Mouse (Mus musculus): Measurements from ENCODE around the gene Nckap5l. TPM values are rescaled to one million over a fixed set of nuclear protein-coding genes. Genes with fewer than 3 reads are reported as not detected.

The Nckap5l gene
- total RNA-seq, 1 experiment = 6.3 TPM

GRCm38 (mm10) chr15:99396875-99397274 lies 60.7 kb downstream of the Nckap5l start:
- in situ Hi-C loops (cut with MboI; ENCODE audit: low sequenced_read_pairs in 2 of 2, unreplicated experiment in 2 of 2) = no loop called here
- Histone ChIP-seq H3K36me3 (ENCODE audit: control insufficient read depth, insufficient read depth, low read length, poor library complexity, severe bottlenecking) (peaks cover 2% of the 10 kb centered on the region; the same call in 1 of the 2 replicates), H3K27ac (ENCODE audit: insufficient read depth, low read depth, low read length, poor library complexity, severe bottlenecking) (no peak overlapping the region), H3K9ac (ENCODE audit: insufficient read depth, low read depth, low read length, poor library complexity, severe bottlenecking) (no peak overlapping the region), H3K4me1 (ENCODE audit: control insufficient read depth in 2 of 2, insufficient read depth in 2 of 2, low read length in 2 of 2, poor library complexity in 1 of 2) (peaks cover 7 to 29% of the 10 kb centered on the region in 2 experiments; a peak in 3 of 4 replicates), H3K9me3 (ENCODE audit: control insufficient read depth, insufficient read depth, low read depth, low read length) (no peaks in the 10 kb centered on the region), H3K4me3 (ENCODE audit: insufficient read depth in 1 of 2, low read depth in 1 of 2, low read length in 2 of 2, poor library complexity in 1 of 2, severe bottlenecking in 1 of 2) (no peak overlapping the region)
- TF ChIP-seq HCFC1 (IDR thresholded peaks at IDR 0.05; ENCODE audit: borderline replicate concordance, insufficient read depth, low read length) (no peak), ZNF384 (IDR thresholded peaks at IDR 0.05; ENCODE audit: low read depth, low read length) (no peak), MAFK (IDR thresholded peaks at IDR 0.05; ENCODE audit: insufficient read depth, low read depth, low read length) (no peak), CHD2 (IDR thresholded peaks at IDR 0.05; ENCODE audit: low read depth, low read length) (no peak), ZC3H11A (IDR thresholded peaks at IDR 0.05; ENCODE audit: borderline replicate concordance, low read depth, low read length) (no peak)
- DNase-seq (ENCODE audit: low read depth, low spot score) = no peak

- in situ Hi-C loops (cut with MboI; ENCODE audit: low sequenced_read_pairs in 2 of 2, unreplicated experiment in 2 of 2) = no loop called here
- H3K9me3 ChIP-seq (ENCODE audit: control insufficient read depth, insufficient read depth, low read depth, low read length) = no peaks in the 10 kb centered on the region
- peaks cover 7 to 32% of the 10 kb centered on the region in 2 experiments; a peak in 3 of 4 replicates for H3K4me1 ChIP-seq (ENCODE audit: control insufficient read depth in 2 of 2, insufficient read depth in 2 of 2, low read length in 2 of 2, poor library complexity in 1 of 2)
- no peaks in the 10 kb centered on the region for H3K36me3 ChIP-seq (ENCODE audit: control insufficient read depth, insufficient read depth, low read length, poor library complexity, severe bottlenecking)
- H3K4me3 ChIP-seq (ENCODE audit: insufficient read depth in 1 of 2, low read depth in 1 of 2, low read length in 2 of 2, poor library complexity in 1 of 2, severe bottlenecking in 1 of 2) = no peak overlapping the region
- no peak for TF ChIP-seq ZNF384 (IDR thresholded peaks at IDR 0.05; ENCODE audit: low read depth, low read length)
- TF ChIP-seq ZC3H11A (IDR thresholded peaks at IDR 0.05; ENCODE audit: borderline replicate concordance, low read depth, low read length) = no peak
- TF ChIP-seq CHD2 (IDR thresholded peaks at IDR 0.05; ENCODE audit: low read depth, low read length) = no peak
- no peak for TF ChIP-seq MAFK (IDR thresholded peaks at IDR 0.05; ENCODE audit: insufficient read depth, low read depth, low read length)
- no peak for TF ChIP-seq HCFC1 (IDR thresholded peaks at IDR 0.05; ENCODE audit: borderline replicate concordance, insufficient read depth, low read length)
- DNase-seq (ENCODE audit: low read depth, low spot score) = no peak
- no peak overlapping the region for H3K27ac ChIP-seq (ENCODE audit: insufficient read depth, low read depth, low read length, poor library complexity, severe bottlenecking)
- H3K9ac ChIP-seq (ENCODE audit: insufficient read depth, low read depth, low read length, poor library complexity, severe bottlenecking) = no peak overlapping the region
Observed at GRCm38 (mm10) chr15:99396462-99396861, 61.1 kb downstream of the Nckap5l start.

- Histone ChIP-seq H3K27ac (ENCODE audit: insufficient read depth, low read depth, low read length, poor library complexity, severe bottlenecking) (peak overlapping the region; percentile 65), H3K4me1 (ENCODE audit: control insufficient read depth in 2 of 2, insufficient read depth in 2 of 2, low read length in 2 of 2, poor library complexity in 1 of 2) (peaks cover 7 to 21% of the 10 kb centered on the region in 2 experiments; a peak in 3 of 4 replicates)
- DNase-seq (ENCODE audit: low read depth, low spot score) = no peak
Observed at GRCm38 (mm10) chr15:99393386-99394252, 63.9 kb downstream of the Nckap5l start.

GRCm38 (mm10) chr15:99392486-99393385 lies 64.8 kb downstream of the Nckap5l start, which contains the start of gene Tmbim6:
Tmbim6 (plus strand) TSS chr15:99392882.
- Histone ChIP-seq H3K4me3 (ENCODE audit: insufficient read depth in 1 of 2, low read depth in 1 of 2, low read length in 2 of 2, poor library complexity in 1 of 2, severe bottlenecking in 1 of 2) (peak within 1 kb of the TSS; percentile 81 to 93), H3K9ac (ENCODE audit: insufficient read depth, low read depth, low read length, poor library complexity, severe bottlenecking) (peak within 1 kb of the TSS; percentile 92), H3K27ac (ENCODE audit: insufficient read depth, low read depth, low read length, poor library complexity, severe bottlenecking) (peak within 1 kb of the TSS; percentile 65), H3K9me3 (ENCODE audit: control insufficient read depth, insufficient read depth, low read depth, low read length) (no peaks in the 10 kb centered on the region), H3K36me3 (ENCODE audit: control insufficient read depth, insufficient read depth, low read length, poor library complexity, severe bottlenecking) (no peaks in the 10 kb centered on the region), H3K4me1 (ENCODE audit: control insufficient read depth in 2 of 2, insufficient read depth in 2 of 2, low read length in 2 of 2, poor library complexity in 1 of 2) (peaks cover 7 to 16% of the 10 kb centered on the region in 2 experiments; a peak in 3 of 4 replicates)
- peak; percentile 99 for DNase-seq (ENCODE audit: low read depth, low spot score)
- TF ChIP-seq MAFK (IDR thresholded peaks at IDR 0.05; ENCODE audit: insufficient read depth, low read depth, low read length) = no peak
- peak; percentile 45; the same call in 1 of the 2 replicates for TF ChIP-seq HCFC1 (IDR thresholded peaks at IDR 0.05; ENCODE audit: borderline replicate concordance, insufficient read depth, low read length)
- TF ChIP-seq ZNF384 (IDR thresholded peaks at IDR 0.05; ENCODE audit: low read depth, low read length) = no peak
- TF ChIP-seq ZC3H11A (IDR thresholded peaks at IDR 0.05; ENCODE audit: borderline replicate concordance, low read depth, low read length) = no peak
- peak; percentile 95 for TF ChIP-seq CHD2 (IDR thresholded peaks at IDR 0.05; ENCODE audit: low read depth, low read length)
- in situ Hi-C loops (cut with MboI; ENCODE audit: low sequenced_read_pairs in 2 of 2, unreplicated experiment in 2 of 2) = no loop called here

More at GRCm38 (mm10) chr15:99393386-99394252, 63.9 kb downstream of the Nckap5l start:
- H3K9me3 ChIP-seq (ENCODE audit: control insufficient read depth, insufficient read depth, low read depth, low read length) = no peaks in the 10 kb centered on the region
- in situ Hi-C loops (cut with MboI; ENCODE audit: low sequenced_read_pairs in 2 of 2, unreplicated experiment in 2 of 2) = no loop called here
- TF ChIP-seq ZNF384 (IDR thresholded peaks at IDR 0.05; ENCODE audit: low read depth, low read length) (no peak), CHD2 (IDR thresholded peaks at IDR 0.05; ENCODE audit: low read depth, low read length) (no peak), ZC3H11A (IDR thresholded peaks at IDR 0.05; ENCODE audit: borderline replicate concordance, low read depth, low read length) (no peak), HCFC1 (IDR thresholded peaks at IDR 0.05; ENCODE audit: borderline replicate concordance, insufficient read depth, low read length) (no peak), MAFK (IDR thresholded peaks at IDR 0.05; ENCODE audit: insufficient read depth, low read depth, low read length) (no peak)
- peak overlapping the region; percentile 92 for H3K9ac ChIP-seq (ENCODE audit: insufficient read depth, low read depth, low read length, poor library complexity, severe bottlenecking)
- H3K4me3 ChIP-seq (ENCODE audit: insufficient read depth in 1 of 2, low read depth in 1 of 2, low read length in 2 of 2, poor library complexity in 1 of 2, severe bottlenecking in 1 of 2) = peak overlapping the region; percentile 76 to 93
- H3K36me3 ChIP-seq (ENCODE audit: control insufficient read depth, insufficient read depth, low read length, poor library complexity, severe bottlenecking) = no peaks in the 10 kb centered on the region

Data from ES-E14 (cell line).